Mouse (Mus musculus): Measurements from ENCODE around the gene Mark1.

The Mark1 gene

GRCm38 (mm10) chr1:184999071-184999750, at the start of gene Mark1:
Gene Mark1 (minus strand): TSS chr1:184999570.
- DNase-seq (ENCODE audit: low read depth, low spot score), result peak; percentile 35

- DNase-seq (ENCODE audit: low read depth, low spot score), result no peak
Measured at GRCm38 (mm10) chr1:185047516-185048247, 48.3 kb upstream of the Mark1 start.

- DNase-seq (ENCODE audit: low read depth, low spot score), result no peak
Measured at GRCm38 (mm10) chr1:185046513-185046912, 47.1 kb upstream of the Mark1 start.

- no peak for DNase-seq (ENCODE audit: low read depth, low spot score)
Measured at GRCm38 (mm10) chr1:185038183-185038686, 38.9 kb upstream of the Mark1 start.

- DNase-seq (ENCODE audit: low read depth, low spot score), result peak; percentile 51
Measured at GRCm38 (mm10) chr1:185030565-185030964, 31.2 kb upstream of the Mark1 start.

- DNase-seq (ENCODE audit: low read depth, low spot score), result no peak
Measured at GRCm38 (mm10) chr1:185020429-185021168, 21.2 kb upstream of the Mark1 start.

- DNase-seq (ENCODE audit: low read depth, low spot score), result no peak
Measured at GRCm38 (mm10) chr1:185012566-185012965, 13.2 kb upstream of the Mark1 start.

- no peak for DNase-seq (ENCODE audit: low read depth, low spot score)
Measured at GRCm38 (mm10) chr1:185007066-185007465, 7.7 kb upstream of the Mark1 start.

GRCm38 (mm10) chr1:184999780-185000599, 620 bp upstream of the Mark1 start:
- peak; percentile 87 for DNase-seq (ENCODE audit: low read depth, low spot score)

- DNase-seq (ENCODE audit: low read depth, low spot score), result peak; percentile 55
Measured at GRCm38 (mm10) chr1:184998631-184999030, 739 bp downstream of the Mark1 start.

- DNase-seq (ENCODE audit: low read depth, low spot score), result no peak
Measured at GRCm38 (mm10) chr1:184998161-184998560, 1.2 kb downstream of the Mark1 start.

- DNase-seq (ENCODE audit: low read depth, low spot score), result no peak
Measured at GRCm38 (mm10) chr1:184997466-184997865, 1.9 kb downstream of the Mark1 start.

GRCm38 (mm10) chr1:184995335-184995734, 4.0 kb downstream of the Mark1 start:
- DNase-seq (ENCODE audit: low read depth, low spot score), result no peak

GRCm38 (mm10) chr1:184991191-184991590, 8.2 kb downstream of the Mark1 start:
- no peak for DNase-seq (ENCODE audit: low read depth, low spot score)

GRCm38 (mm10) chr1:184986748-184987147, 12.6 kb downstream of the Mark1 start:
- DNase-seq (ENCODE audit: low read depth, low spot score), result no peak

- DNase-seq (ENCODE audit: low read depth, low spot score), result peak; percentile 59
Measured at GRCm38 (mm10) chr1:184984723-184985122, 14.6 kb downstream of the Mark1 start.

- DNase-seq (ENCODE audit: low read depth, low spot score), result no peak
Measured at GRCm38 (mm10) chr1:184983751-184984150, 15.6 kb downstream of the Mark1 start.

GRCm38 (mm10) chr1:184972214-184972776, 27.1 kb downstream of the Mark1 start:
- DNase-seq (ENCODE audit: low read depth, low spot score), result no peak

- peak; percentile 74 for DNase-seq (ENCODE audit: low read depth, low spot score)
Measured at GRCm38 (mm10) chr1:184969374-184969773, 30.0 kb downstream of the Mark1 start.

- DNase-seq (ENCODE audit: low read depth, low spot score), result peak; percentile 80
Measured at GRCm38 (mm10) chr1:184965682-184966360, 33.5 kb downstream of the Mark1 start.
